Mouse (Mus musculus) MEL (cell line): ENCODE measurements at regions not wholly inside any gene's neighbourhood (a gene's known extent, or its start where the extent isn't known, plus 50 kb on each side); places are given as distances from the start of the nearest gene placed in this dataset.

ENCODE experiments used
- CHD1 ChIP-seq: IDR thresholded peaks from 2 replicates; pipeline ENCODE4 v1.6.1; 2012; ENCODE audit warnings: low read depth, mild to moderate bottlenecking, inconsistent platforms, low read length, improper control_type of control experiment
- CTCF ChIP-seq, 3 experiments: IDR thresholded peaks in 2 of 3; conservative IDR thresholded peaks in 1 of 3; 2 replicates each; pipeline ENCODE4 v1.5.1; 2011 to 2012; ENCODE audit warnings: low read length in 3 of 3, low read depth in 2 of 3, mild to moderate bottlenecking in 2 of 3, improper control_type of control experiment in 1 of 3, inconsistent platforms in 1 of 3, mixed read lengths in 1 of 3, moderate library complexity in 1 of 3; ENCODE audit not compliant: control insufficient read depth in 1 of 3, insufficient read depth in 1 of 3, poor library complexity in 1 of 3, severe bottlenecking in 1 of 3
- ELF1 ChIP-seq: IDR thresholded peaks from 2 replicates; pipeline ENCODE4 v1.6.1; 2014; ENCODE audit warnings: low read depth, mild to moderate bottlenecking, inconsistent platforms, low read length, improper control_type of control experiment, moderate library complexity
- EP300 ChIP-seq, 2 experiments: IDR thresholded peaks; 2 replicates each; pipeline ENCODE4 v1.6.1; 2011; ENCODE audit warnings: improper control_type of control experiment in 2 of 2, low read length in 2 of 2, low read depth in 1 of 2, mild to moderate bottlenecking in 1 of 2
- HCFC1 ChIP-seq: IDR thresholded peaks from 2 replicates; pipeline ENCODE4 v1.6.1; 2012; ENCODE audit warnings: low read depth, mild to moderate bottlenecking, inconsistent platforms, low read length, improper control_type of control experiment, moderate library complexity
- JUND ChIP-seq: IDR thresholded peaks from 2 replicates; pipeline ENCODE4 v1.6.1; 2011; ENCODE audit warnings: low read depth, mild to moderate bottlenecking, improper control_type of control experiment, low read length
- MAFK ChIP-seq: IDR thresholded peaks from 2 replicates; pipeline ENCODE4 v1.6.1; 2011; ENCODE audit warnings: low read depth, mild to moderate bottlenecking, low read length, improper control_type of control experiment, borderline replicate concordance
- MEF2A ChIP-seq: IDR thresholded peaks from 2 replicates; pipeline ENCODE4 v1.6.1; 2014; ENCODE audit warnings: low read depth, mild to moderate bottlenecking, inconsistent platforms, low read length, improper control_type of control experiment; ENCODE audit not compliant: poor library complexity, insufficient replicate concordance, severe bottlenecking; ENCODE audit errors: extremely low read depth
- POLR2A ChIP-seq, 2 experiments: IDR thresholded peaks; 2 replicates each; pipeline ENCODE4 v1.6.1; 2011 to 2012; ENCODE audit warnings: low read length in 2 of 2, mild to moderate bottlenecking in 2 of 2, control low read depth in 1 of 2, improper control_type of control experiment in 1 of 2, low read depth in 1 of 2, moderate library complexity in 1 of 2; ENCODE audit not compliant: control insufficient read depth in 1 of 2, insufficient read depth in 1 of 2, poor library complexity in 1 of 2
- POLR2AphosphoS5 ChIP-seq: IDR thresholded peaks from 2 replicates; pipeline ENCODE4 v1.6.1; 2012; ENCODE audit warnings: low read depth, borderline replicate concordance, mild to moderate bottlenecking, inconsistent platforms, low read length, moderate library complexity, mixed read lengths
- TCF12 ChIP-seq: IDR thresholded peaks from 2 replicates; pipeline ENCODE4 v1.6.1; 2014; ENCODE audit warnings: low read depth, mild to moderate bottlenecking, inconsistent platforms, low read length, improper control_type of control experiment, moderate library complexity
- USF1 ChIP-seq: IDR thresholded peaks from 2 replicates; pipeline ENCODE4 v1.6.1; 2014; ENCODE audit warnings: low read depth, mild to moderate bottlenecking, inconsistent platforms, low read length, improper control_type of control experiment, moderate library complexity
- ZC3H11A ChIP-seq: IDR thresholded peaks from 2 replicates; pipeline ENCODE4 v1.6.1; 2012; ENCODE audit warnings: low read depth, mild to moderate bottlenecking, inconsistent platforms, low read length, improper control_type of control experiment
- ZMIZ1 ChIP-seq: IDR thresholded peaks from 2 replicates; pipeline ENCODE4 v1.6.1; 2012; ENCODE audit warnings: low read depth, mild to moderate bottlenecking, inconsistent platforms, low read length, improper control_type of control experiment, moderate library complexity

DNA sequence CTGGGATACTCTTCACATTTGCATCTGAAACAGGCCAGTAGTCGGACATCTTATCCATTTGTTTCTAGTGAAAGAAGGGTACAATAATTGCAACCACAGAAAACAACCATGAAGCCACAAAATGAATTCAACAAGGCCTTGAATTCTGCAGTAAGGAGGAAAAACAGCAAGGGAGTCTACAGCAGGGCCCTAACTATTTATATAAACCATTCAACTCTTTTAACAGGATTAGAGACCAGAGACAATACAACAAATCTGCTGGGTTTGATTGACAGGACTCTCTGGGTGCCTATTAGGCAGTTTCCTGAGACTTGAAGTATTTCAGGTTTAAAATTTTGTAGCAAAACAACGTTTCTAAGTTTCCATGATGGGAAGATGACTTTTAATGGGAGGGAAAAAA, 92.4 kb downstream of the Cog6 start:
- no peak for TF ChIP-seq MAFK
- TF ChIP-seq MEF2A, result no peak
- no peak for TF ChIP-seq EP300 (IDR thresholded peaks at IDR 0.05; ENCODE audit: low read depth in 1 of 2, low read length in 2 of 2)
- TF ChIP-seq POLR2AphosphoS5, result no peak
- no peak for TF ChIP-seq ZC3H11A
- TF ChIP-seq CTCF (IDR thresholded peaks at IDR 0.05 in 2 of 3, conservative IDR thresholded peaks at IDR 0.05 in 1 of 3; ENCODE audit: control insufficient read depth in 1 of 3, insufficient read depth in 1 of 3, low read depth in 2 of 3, low read length in 3 of 3, poor library complexity in 1 of 3, severe bottlenecking in 1 of 3), result no peak
- no peak for TF ChIP-seq ELF1
- no peak for TF ChIP-seq HCFC1
- TF ChIP-seq TCF12, result no peak
- TF ChIP-seq POLR2A (IDR thresholded peaks at IDR 0.05; ENCODE audit: control insufficient read depth in 1 of 2, insufficient read depth in 1 of 2, low read depth in 1 of 2, low read length in 2 of 2, poor library complexity in 1 of 2), result no peak
- TF ChIP-seq ZMIZ1, result no peak
- no peak for TF ChIP-seq USF1
- no peak for TF ChIP-seq JUND
- TF ChIP-seq CHD1, result no peak
